Mouse (Mus musculus) layer of hippocampus, postnatal 25 days (tissue): ENCODE results near the gene Casz1. TPM values are rescaled to one million over a fixed set of nuclear protein-coding genes. Genes with fewer than 3 reads are reported as not detected.

Experiments
- DNase-seq, 2 experiments: peaks; one replicate each; pipeline ENCODE4 v3.0.0; 2022; ENCODE audit warnings: mixed read lengths in 2 of 2, low spot score in 1 of 2; ENCODE audit errors: extremely low spot score in 1 of 2
- total RNA-seq, 2 experiments: library from RNA; stranded (reverse); gene quantifications; 2 replicates each; pipeline ENCODE4 v1.2.3; 2021

The Casz1 gene
- total RNA-seq, 2 experiments from 2014 or later: 0.49 to 0.75 TPM

DNA sequence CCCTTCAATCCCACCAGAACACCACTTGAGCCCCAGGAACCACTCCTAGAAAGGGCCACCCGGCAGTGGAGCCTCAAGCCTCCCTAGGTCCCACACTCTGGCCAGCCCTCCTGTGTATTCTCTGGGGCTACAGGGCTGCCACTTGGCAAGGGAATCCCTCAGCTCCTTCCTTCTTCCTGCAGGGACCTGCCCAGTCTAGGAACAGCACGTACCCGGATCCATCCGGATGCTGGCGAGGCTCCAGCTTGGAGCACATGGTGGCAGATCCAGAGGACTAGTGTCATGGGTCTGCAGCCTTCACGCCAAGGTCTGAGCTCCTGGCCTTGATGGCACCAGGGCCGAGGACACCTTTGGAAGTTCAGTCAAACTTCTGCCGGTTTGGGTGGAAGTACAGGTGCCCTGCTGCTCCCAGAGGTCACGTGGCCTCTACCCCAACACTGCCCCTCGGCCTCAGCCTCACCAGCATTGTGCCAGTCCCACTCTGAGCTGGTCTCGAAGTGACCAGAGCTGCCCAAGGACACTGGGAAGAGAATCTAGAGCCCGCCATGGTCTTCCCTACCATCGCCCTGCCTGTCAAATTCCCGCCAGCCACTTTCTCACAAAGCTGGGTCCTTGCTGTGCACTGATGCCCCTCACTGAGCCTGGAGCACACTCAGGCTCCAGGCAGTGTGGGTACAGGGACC, 151.0 kb downstream of the Casz1 start:
- no peak for DNase-seq

DNA sequence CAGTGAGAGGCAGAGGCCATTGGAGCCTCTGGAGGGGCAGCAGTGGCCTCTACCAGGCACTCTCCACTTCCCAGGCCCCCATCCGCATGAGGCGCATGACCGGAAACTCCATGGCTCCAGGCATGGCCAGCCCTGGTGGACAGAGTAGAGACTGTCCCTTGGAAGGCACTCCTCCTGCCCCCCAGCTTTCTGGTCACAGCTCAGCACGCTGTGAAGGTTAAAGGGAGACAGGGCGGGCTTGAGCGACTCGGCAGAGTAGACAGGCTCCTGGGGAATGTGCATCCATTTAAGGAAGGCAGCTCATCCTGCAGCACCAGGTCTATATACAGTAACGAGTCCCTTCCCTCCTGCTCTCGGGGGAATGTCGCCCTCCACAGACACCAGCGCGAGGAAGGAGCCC, 155.8 kb downstream of the Casz1 start:
- no peak for DNase-seq

- DNase-seq: no peak
These were observed 156.9 kb downstream of the Casz1 start for GRCm38 (mm10) chr4:148961081-148961480.

DNA sequence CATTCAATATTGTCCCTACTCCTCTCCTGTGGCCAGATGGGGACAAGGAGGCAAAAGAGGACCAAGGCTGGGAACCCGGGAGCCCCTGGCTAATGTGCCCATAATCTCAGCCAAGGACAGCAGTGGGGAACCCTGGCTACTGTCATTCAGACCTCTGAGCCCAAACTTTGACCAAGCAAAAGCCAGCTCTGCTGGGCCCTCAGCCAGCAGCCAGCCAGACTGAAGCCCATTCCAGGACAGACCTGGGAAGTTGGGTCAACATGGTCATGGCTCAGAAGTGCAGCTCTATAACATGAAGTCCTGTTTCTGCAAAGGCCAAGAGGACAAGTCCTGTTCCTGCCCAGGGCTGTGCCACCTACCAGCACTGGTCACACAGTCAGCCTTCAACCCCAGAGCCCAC, 157.9 kb downstream of the Casz1 start:
- DNase-seq: no peak

- no peak for DNase-seq
These were observed 160.5 kb downstream of the Casz1 start for GRCm38 (mm10) chr4:148964541-148965310.

GRCm38 (mm10) chr4:148966132-148966531, 161.9 kb downstream of the Casz1 start:
- DNase-seq: no peak

DNA sequence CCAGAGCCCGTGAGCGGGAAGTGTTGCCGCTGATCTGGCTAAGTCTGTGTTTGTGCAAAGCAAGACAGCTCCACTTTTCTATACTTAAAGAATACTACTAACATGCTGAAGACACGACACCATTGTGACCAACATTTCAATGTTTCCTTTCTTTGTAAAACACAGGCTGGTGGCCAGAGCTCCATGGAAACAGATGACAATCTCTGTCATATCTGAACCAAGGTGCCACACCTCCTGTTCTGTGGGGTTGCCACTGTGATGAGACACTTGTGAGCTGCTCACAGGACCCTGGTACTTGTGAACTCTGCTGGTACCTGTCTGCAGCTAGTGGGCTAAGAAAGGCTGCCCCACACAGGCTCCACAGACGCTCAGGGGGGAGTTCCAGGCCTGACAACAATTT, 164.6 kb downstream of the Casz1 start:
- DNase-seq: no peak

- DNase-seq: no peak
These were observed 165.4 kb downstream of the Casz1 start for GRCm38 (mm10) chr4:148969610-148970009.

DNA sequence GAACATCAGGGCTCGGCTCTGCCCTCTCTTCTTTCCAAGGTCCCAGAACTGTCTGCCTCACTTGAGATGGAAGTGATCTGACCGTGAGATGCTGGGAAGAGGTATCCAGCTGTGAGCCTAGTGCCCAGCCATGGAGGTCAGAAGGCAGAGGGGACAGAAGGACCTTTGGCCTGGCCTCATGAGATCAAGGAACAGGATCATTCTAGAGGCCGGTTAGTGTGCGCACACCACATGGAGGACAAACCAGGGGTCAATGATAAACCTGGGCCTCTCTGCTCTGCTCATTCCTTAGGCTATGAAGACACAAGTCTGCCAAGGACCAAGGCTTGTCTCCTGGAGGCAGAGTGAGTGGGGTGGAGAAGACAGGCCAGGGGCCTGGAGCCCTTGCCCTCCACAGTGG, 166.5 kb downstream of the Casz1 start:
- no peak for DNase-seq

GRCm38 (mm10) chr4:148971613-148972242, 167.5 kb downstream of the Casz1 start:
- no peak for DNase-seq

DNA sequence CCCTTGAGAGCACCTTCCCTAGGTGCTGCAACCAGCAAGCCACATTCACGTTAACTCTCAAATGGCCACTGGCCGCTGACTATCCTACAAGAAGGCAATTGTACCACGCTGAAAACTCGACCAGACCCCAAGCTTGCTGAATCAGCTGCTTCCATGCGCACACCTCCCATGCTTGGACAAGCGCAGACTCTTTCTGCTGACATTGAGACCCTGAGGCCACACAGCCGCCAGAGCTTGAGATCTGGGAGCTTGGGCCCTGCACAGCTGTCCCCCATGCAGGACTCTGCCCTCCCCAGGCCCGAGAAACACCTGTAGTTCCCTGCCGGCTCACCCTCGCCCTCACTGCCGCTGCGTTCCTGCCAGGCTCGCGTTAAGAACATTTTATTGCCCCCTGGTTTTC, 168.5 kb downstream of the Casz1 start:
- DNase-seq: no peak

DNA sequence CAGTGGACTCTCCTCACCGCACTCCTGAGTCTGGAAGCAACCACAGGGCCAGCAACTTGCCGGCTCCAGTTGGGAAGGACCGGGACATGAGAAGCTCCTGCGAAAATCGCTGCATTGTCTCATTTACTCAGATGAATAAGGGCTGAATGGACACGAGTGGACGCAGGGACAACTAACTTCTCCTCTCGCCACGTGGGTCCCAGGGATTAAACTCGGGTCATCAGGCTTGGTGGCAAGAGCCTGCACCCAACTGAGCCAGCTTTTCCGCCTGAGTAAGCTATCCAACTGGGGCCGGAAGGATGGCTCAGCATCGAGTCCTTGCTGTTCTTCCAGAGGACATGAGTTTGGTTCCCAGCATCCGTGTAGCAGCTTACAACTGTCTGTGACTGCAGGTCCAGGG, 169.2 kb downstream of the Casz1 start:
- no peak for DNase-seq

DNA sequence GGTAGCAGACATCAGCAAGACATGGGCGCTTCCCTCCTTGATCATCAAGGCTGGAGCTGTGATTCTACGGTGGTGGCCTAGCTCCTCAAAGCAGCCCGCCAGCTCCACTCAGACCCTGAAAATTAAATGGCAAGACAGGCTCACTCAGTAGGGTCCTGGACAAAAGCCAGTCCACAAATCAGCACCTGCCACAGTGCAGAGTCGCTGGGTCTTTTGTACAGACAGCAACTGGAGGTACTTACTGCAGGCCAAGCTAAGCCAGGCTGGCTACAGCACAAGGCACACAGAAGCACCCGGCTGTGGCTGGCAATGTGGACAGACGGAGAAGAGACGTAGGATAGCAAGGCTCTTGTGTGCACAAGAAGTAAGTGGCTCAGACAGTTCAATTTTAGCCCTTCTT, 170.6 kb downstream of the Casz1 start:
- DNase-seq: no peak

DNA sequence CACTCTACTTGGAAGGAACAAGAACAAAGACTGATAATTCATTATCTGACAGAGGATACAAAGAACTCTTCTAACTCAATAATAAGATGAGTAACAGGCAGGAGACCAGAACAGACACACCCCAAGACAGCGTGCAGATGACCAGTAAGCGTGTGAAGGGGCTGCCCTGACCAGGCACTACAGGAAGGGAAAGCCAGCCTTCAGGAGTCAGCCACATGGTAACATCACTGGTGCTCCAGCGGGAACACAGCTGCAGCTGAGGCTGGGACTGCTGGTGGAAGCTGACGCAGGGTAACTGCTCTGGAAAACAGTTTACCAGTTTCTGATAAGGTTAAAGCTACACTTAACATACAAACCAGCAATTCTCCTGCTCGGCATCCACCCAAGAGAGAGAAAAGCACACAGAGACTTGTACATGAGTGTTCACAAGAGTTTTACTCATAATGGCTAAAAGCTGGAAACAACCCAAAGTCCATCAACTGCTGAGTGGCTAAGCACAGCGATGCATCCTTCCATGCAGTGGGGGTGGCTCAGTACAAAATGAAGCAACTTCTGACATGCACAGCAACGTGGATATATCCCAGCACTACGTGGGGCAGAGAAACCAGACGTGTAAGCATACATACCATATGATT, 174.1 kb downstream of the Casz1 start:
- DNase-seq: no peak

GRCm38 (mm10) chr4:148978926-148979325, 174.7 kb downstream of the Casz1 start:
- no peak for DNase-seq

DNA sequence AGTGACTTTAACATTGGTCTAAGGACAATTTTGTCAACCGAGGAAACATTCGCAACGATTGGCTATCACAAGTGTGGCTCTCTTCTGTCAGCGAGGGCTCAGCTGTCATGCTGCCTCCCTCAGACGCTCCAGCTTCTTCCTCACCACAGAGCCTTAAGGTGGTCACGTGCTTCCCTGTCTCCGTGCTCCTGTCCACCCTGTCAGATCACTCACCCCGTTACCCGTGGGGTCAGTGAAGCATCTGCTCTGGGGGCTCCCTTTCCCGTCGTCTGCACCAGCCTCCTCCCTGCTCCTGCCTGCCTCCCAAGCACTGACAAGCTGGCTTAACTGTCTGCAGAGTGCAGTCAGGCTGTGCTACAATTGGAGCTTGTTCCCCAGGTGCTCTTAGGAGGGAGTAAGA, 175.6 kb downstream of the Casz1 start:
- DNase-seq: no peak

DNA sequence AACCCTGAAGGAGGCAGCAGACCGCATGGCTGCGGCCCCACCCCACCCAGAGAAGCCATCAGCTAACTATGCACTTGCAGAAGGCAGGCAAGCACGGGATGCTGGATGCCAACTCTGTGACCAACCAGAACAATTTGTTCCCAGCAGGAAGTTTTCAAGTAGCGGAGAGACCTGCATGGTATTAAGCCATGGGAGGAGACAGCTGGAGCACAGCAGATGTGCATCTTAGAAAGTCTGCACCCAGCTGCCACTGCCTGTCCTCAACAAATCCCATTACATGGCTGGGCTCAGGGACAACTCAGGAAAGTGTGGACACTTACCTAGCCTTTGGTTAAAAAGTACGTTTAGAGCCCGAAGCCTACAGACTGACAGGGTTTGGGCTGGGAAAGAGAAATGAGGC, 178.0 kb downstream of the Casz1 start:
- DNase-seq: no peak

DNA sequence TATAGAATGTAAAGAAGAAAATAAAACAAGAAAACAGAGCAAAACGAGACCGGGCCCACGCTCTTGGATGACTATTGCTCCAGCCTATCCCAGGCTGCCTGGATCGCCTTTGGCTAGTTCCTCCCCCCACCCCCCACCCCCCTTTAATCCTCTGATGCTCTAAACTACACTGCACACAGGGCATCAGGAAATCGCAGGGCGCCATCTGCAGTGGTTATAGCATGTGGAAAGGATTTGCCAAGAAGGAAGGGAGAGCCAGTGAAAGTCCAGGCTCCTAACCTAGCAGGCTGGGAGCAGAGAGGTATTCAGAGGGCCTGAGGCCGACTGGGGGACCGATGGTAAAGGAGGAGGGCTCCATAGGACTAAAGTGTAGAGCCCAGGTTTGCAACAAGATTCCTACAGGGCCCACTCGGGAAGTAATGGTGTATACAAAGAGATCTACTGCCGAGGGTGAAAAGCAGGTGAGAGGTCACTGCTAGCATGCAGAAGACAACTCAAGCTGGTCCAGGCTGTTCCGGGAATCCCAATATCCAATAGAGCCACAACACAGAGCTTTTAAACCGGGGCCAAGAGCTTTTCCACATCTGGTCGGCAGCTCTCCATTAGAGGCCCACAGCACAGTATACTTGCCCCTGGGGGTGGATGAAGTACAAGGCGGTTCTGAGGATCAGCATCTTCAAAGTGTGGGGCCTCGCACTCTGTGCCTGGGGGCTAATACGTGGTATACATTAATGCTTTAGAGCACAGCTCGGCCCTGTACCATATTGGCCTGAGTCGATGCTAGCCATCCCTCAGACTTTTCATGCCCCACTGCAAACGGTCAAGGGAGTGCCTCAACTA, 180.7 kb downstream of the Casz1 start:
- DNase-seq: no peak

DNA sequence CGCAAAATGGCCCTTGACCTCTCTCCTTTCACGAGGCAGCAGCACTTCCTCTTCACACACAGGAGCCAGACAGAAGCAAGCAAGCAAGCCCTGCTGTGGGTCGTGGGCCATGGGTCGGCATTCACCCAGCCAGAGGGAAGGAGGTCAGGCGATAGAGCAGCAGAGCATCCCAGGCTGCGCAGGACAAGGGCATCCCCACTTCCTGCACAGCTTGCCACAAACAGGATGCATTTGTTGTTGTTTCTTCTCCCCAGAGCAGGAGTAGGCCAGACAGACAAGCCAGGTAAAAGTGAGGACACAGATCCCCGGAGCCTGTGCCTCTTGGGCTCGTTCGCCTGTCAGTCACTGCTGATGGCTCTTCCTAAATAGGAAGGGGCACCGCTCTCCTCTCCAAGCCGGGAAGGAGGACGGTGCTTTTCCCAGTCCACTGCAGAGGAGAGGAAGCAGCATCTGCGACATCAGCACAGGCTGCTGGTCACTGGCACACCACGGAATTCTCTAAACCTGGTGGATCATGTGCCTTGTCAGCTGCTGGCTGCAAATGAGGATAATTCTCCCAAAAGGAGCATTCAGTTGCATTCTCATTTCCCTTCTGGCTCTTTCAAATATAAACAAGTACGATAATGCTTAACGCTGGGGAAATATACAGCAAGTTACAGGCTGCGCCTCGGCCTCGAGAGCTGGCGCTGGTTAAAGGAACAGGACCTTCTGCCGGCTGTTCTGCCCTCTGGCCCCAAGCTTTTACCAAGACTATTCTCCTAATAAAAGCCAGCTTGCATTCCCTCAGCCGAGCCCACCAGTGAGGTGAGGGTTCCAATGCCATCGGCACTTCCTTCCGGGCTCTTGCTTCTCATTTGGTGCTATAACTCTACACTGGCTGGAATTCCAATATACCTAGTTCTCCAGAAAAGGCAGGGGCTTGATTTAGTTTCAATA, 181.6 kb downstream of the Casz1 start:
- DNase-seq: no peak
